Mouse (Mus musculus): ENCODE measurements around the gene Tcte2.
A peak's percentile ranks its signal among the peaks of the same experiment; 100 is the strongest.
"Not testable (repeated sequence)": the region's sequence is repeated elsewhere in the genome, so short reads cannot be mapped to it uniquely, and the experiment has no call there.

Tcte2 gene

GRCm38 (mm10) chr17:13761179-13761913, at the start of gene Tcte2:
Tcte2 (minus strand) TSS chr17:13761825.
- DNase-seq (ENCODE audit: low spot score in 2 of 2) = peak in 1 of 2 experiments; percentile 26

- DNase-seq (ENCODE audit: low spot score in 2 of 2) = no peak
These were observed 44.4 kb upstream of the Tcte2 start for GRCm38 (mm10) chr17:13806016-13806415.

- no peak for DNase-seq (ENCODE audit: low spot score in 2 of 2)
These were observed 41.3 kb upstream of the Tcte2 start for GRCm38 (mm10) chr17:13802836-13803408.

GRCm38 (mm10) chr17:13797691-13798090, 36.1 kb upstream of the Tcte2 start:
- DNase-seq (ENCODE audit: low spot score in 2 of 2) = no peak

GRCm38 (mm10) chr17:13790033-13790432, 28.4 kb upstream of the Tcte2 start:
- not testable (repeated sequence) for DNase-seq (ENCODE audit: low spot score in 2 of 2)

GRCm38 (mm10) chr17:13783469-13783868, 21.8 kb upstream of the Tcte2 start:
- DNase-seq (ENCODE audit: low spot score in 2 of 2) = no peak

- DNase-seq (ENCODE audit: low spot score in 2 of 2) = no peak
These were observed 20.3 kb upstream of the Tcte2 start for GRCm38 (mm10) chr17:13781948-13782347.

GRCm38 (mm10) chr17:13778865-13779264, 17.2 kb upstream of the Tcte2 start:
- no peak for DNase-seq (ENCODE audit: low spot score in 2 of 2)

GRCm38 (mm10) chr17:13777676-13778075, 16.1 kb upstream of the Tcte2 start:
- no peak for DNase-seq (ENCODE audit: low spot score in 2 of 2)

GRCm38 (mm10) chr17:13769256-13769655, 7.6 kb upstream of the Tcte2 start:
- no peak for DNase-seq (ENCODE audit: low spot score in 2 of 2)

- DNase-seq (ENCODE audit: low spot score in 2 of 2) = no peak
These were observed 6.9 kb upstream of the Tcte2 start for GRCm38 (mm10) chr17:13768531-13768930.

GRCm38 (mm10) chr17:13764911-13765310, 3.3 kb upstream of the Tcte2 start:
- DNase-seq (ENCODE audit: low spot score in 2 of 2) = not testable (repeated sequence)

GRCm38 (mm10) chr17:13763819-13764218, 2.2 kb upstream of the Tcte2 start:
- DNase-seq (ENCODE audit: low spot score in 2 of 2) = no peak

- no peak for DNase-seq (ENCODE audit: low spot score in 2 of 2)
These were observed 898 bp downstream of the Tcte2 start for GRCm38 (mm10) chr17:13760675-13761178.

GRCm38 (mm10) chr17:13759853-13760627, 1.6 kb downstream of the Tcte2 start, which contains the start of gene Afdn:
Afdn (plus strand) TSS chr17:13760539.
- peak; percentile 61 to 64 for DNase-seq (ENCODE audit: low spot score in 2 of 2)

GRCm38 (mm10) chr17:13759156-13759852, 2.3 kb downstream of the Tcte2 start:
- peak in 1 of 2 experiments; percentile 23 for DNase-seq (ENCODE audit: low spot score in 2 of 2)

GRCm38 (mm10) chr17:13758586-13758985, 3.0 kb downstream of the Tcte2 start:
- no peak for DNase-seq (ENCODE audit: low spot score in 2 of 2)

GRCm38 (mm10) chr17:13754940-13755339, 6.7 kb downstream of the Tcte2 start:
- no peak for DNase-seq (ENCODE audit: low spot score in 2 of 2)

GRCm38 (mm10) chr17:13753918-13754317, 7.7 kb downstream of the Tcte2 start:
- no peak for DNase-seq (ENCODE audit: low spot score in 2 of 2)

- DNase-seq (ENCODE audit: low spot score in 2 of 2) = no peak
These were observed 12.6 kb downstream of the Tcte2 start for GRCm38 (mm10) chr17:13749027-13749426.

GRCm38 (mm10) chr17:13747681-13748080, 13.9 kb downstream of the Tcte2 start:
- no peak for DNase-seq (ENCODE audit: low spot score in 2 of 2)

- DNase-seq (ENCODE audit: low spot score in 2 of 2) = no peak
These were observed 15.3 kb downstream of the Tcte2 start for GRCm38 (mm10) chr17:13746330-13746729.

Data from frontal cortex, postnatal 25 days (tissue).